Mouse (Mus musculus): Measurements from ENCODE around the gene Yap1. TPM values are rescaled to one million over a fixed set of nuclear protein-coding genes. Genes with fewer than 3 reads are reported as not detected.

Gene Yap1
- polyA plus RNA-seq, 1 experiment from 2014 or later: 3.5 TPM

DNA sequence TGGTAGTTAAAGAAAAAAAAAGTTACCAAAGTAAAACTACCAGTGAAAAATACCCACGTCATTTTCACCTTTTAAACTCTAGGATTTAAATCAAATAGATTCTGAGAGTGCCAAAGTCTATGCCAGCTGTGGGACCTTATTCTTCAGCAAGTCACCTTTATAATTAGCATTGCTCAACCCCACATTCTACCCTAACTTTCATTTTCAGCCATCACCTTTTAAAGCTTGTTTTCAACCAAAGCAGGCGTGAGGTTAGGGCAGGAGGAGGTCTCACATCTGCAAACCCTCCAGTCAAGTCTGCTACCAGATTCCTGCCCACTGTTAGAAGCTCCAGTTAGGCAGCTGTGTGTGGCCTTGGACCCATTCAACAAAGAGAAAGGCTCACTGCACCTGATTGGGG lies 32.4 kb downstream of the Yap1 start:
- 46% methylated on average over 2 of the region's 2 CpGs for WGBS (ENCODE audit: insufficient replicate concordance)
- 0 out of 2 replicates have a peak, but pooled peaks cover 2% of the 10 kb centered on the region for H3K4me1 ChIP-seq (replicated peaks)
- ATAC-seq (ENCODE audit: low read depth): no peak

DNA sequence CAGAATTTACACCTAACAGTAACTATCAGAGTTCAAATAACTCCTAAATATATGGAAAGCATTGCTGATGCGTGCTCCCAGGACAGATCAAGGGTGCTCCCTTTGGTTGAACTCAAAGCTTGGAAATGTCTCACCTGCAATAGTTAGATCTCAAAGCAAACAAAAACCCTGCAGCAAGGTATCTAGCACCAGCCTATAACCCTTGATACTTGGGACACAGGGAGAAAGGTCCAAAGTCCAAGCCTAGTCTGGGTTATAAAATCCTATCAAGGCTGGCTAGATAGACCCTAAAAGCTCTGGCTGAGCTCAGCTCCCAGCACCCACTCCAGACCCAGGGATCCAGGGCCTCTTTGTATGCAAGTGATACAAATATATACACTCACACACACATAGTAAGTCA lies 36.4 kb downstream of the Yap1 start:
- ATAC-seq (ENCODE audit: low read depth) (no peak), DNase-seq (no peak)
- Histone ChIP-seq H3K27me3 (no peaks in the 10 kb centered on the region), H3K27ac (no peak overlapping the region), H3K4me1 (replicated peaks) (peaks cover 26% of the 10 kb centered on the region), H3K9me3 (replicated peaks) (no peaks in the 10 kb centered on the region), H3K9ac (no peak overlapping the region), H3K4me2 (no peak overlapping the region), H3K4me3 (replicated peaks) (no peak overlapping the region), H3K36me3 (no peaks in the 10 kb centered on the region)
- WGBS (ENCODE audit: insufficient replicate concordance): 74% methylated on average over 1 of the region's 1 CpGs

More for the DNA sequence above, 32.4 kb downstream of the Yap1 start:
- Histone ChIP-seq H3K27me3 (no peaks in the 10 kb centered on the region), H3K27ac (no peak overlapping the region), H3K36me3 (no peaks in the 10 kb centered on the region), H3K4me3 (replicated peaks) (no peak overlapping the region), H3K9ac (no peak overlapping the region), H3K9me3 (replicated peaks) (no peaks in the 10 kb centered on the region), H3K4me2 (no peak overlapping the region)
- no peak for DNase-seq

DNA sequence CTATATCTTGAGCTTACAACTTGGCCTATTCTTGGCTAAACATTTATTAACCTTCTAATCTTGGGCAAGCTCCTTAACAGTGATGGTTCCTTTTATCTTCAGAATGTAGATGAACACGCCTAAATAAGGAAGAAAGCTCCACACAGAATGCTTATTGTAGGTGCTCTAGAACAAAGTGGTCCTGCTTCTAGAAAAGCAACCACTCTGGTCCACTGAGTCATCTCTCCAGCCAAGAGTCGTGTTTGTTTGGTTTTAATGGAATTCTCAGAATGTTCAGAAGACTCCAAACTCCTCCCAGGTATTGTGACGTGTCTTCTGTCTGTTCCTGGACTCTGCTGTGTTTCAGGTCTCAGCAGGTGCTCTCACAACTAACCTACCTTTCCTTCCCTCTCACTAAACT lies 38.8 kb downstream of the Yap1 start:
- Histone ChIP-seq H3K36me3 (no peaks in the 10 kb centered on the region), H3K9me3 (replicated peaks) (no peaks in the 10 kb centered on the region), H3K9ac (no peak overlapping the region), H3K4me2 (no peak overlapping the region), H3K4me1 (replicated peaks) (peaks cover 40% of the 10 kb centered on the region), H3K27me3 (no peaks in the 10 kb centered on the region), H3K4me3 (replicated peaks) (no peak overlapping the region), H3K27ac (no peak overlapping the region)
- 63% methylated on average over 3 of the region's 3 CpGs for WGBS (ENCODE audit: insufficient replicate concordance)
- DNase-seq (no peak), ATAC-seq (ENCODE audit: low read depth) (no peak)

DNA sequence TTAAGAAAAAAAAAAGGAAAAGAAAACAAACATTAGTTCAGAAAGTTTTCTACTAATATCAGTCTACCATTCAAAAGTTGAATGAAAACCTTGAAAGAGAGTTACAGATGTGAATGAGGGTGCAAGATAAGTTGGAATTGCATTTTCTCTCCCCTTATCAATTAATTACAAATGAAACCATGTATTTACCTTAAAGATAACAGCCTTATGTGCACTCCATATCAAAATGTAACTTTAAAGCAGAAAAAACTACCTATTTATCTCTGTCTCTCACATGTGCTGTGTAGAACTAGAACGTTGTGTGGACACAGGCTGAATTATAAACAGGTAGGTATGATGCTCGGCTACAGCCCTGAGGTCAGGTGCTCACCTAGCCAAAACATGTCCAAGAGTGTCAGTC lies 40.5 kb downstream of the Yap1 start:
- no peaks in the 10 kb centered on the region for H3K9me3 ChIP-seq (replicated peaks)
- peak; percentile 84 for ATAC-seq (ENCODE audit: low read depth)
- no peak overlapping the region for H3K4me2 ChIP-seq
- H3K4me3 ChIP-seq (replicated peaks): no peak overlapping the region
- DNase-seq: no peak
- no peak overlapping the region for H3K27ac ChIP-seq
- no peak overlapping the region for H3K9ac ChIP-seq
- no peaks in the 10 kb centered on the region for H3K27me3 ChIP-seq
- H3K36me3 ChIP-seq: no peaks in the 10 kb centered on the region
- 20% methylated on average over 2 of the region's 2 CpGs for WGBS (ENCODE audit: insufficient replicate concordance)
- peaks cover 50% of the 10 kb centered on the region for H3K4me1 ChIP-seq (replicated peaks)

DNA sequence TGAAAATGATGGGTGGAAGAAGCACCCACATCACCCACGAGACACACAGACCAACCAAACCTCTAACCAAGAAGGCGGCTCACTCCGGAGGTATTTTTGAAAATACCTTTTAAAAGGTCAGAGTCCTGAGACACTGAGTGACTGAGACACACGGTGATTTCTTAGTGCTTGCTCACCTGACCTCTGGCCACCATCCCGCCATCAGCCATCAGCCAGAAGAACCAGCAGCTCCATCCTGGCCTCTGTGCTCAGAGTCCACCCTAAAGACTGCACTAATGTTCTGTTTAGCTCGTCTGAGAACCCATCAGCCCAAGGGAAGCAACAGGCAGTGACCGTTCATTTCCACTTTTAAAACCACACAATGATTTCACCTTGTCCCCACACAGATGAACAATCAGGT lies 41.5 kb downstream of the Yap1 start:
- ATAC-seq (ENCODE audit: low read depth): no peak
- peaks cover 56% of the 10 kb centered on the region for H3K4me1 ChIP-seq (replicated peaks)

DNA sequence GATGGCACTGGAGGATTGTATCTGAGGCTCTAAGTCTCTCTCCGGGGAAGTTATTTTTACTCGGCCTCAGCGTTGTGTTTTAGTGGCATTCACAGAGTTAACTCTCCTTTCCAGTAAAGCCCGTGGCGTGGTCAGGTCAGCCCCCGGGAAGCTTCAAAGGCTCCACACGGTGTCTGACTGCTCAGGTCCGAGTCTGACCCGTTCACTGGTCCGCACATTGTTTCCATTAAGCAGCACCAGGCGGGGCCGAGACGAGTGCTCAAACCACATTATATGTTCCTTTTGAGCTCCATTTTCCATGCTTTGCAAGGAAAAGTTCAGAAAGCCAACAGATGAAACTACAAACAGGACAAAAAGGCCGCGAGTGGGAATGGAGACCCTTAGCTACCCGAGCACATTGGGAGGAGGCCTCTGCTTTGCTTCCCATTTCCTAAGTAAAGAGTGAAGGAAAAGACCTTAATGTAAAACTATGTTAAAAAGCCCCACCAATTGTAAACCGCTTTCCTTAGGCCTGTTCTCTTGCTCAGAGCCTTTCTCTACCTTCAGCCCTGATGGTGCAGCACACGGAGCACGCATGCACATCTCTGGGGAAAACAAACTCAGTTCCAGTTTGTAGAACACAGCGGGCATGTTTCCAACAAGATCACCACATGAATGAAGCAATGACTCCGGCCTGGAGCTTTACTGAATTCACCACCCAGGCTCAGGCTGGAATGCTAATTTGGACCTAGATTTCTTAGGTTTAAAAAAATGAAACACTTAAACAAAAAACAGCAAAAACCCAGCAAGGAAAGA lies 42.8 kb downstream of the Yap1 start:
- 65% methylated on average over 21 of the region's 21 CpGs for WGBS (ENCODE audit: insufficient replicate concordance)
- Histone ChIP-seq H3K4me3 (replicated peaks) (no peak overlapping the region), H3K36me3 (no peaks in the 10 kb centered on the region), H3K4me1 (replicated peaks) (peaks cover 58% of the 10 kb centered on the region), H3K9ac (no peak overlapping the region), H3K27ac (no peak overlapping the region), H3K4me2 (no peak overlapping the region), H3K27me3 (no peaks in the 10 kb centered on the region), H3K9me3 (replicated peaks) (no peaks in the 10 kb centered on the region)
- ATAC-seq (ENCODE audit: low read depth) (no peak), DNase-seq (no peak)

More for the DNA sequence above, 41.5 kb downstream of the Yap1 start:
- Histone ChIP-seq H3K4me3 (replicated peaks) (no peak overlapping the region), H3K4me2 (no peak overlapping the region), H3K27ac (no peak overlapping the region), H3K36me3 (no peaks in the 10 kb centered on the region), H3K9me3 (replicated peaks) (no peaks in the 10 kb centered on the region), H3K27me3 (no peaks in the 10 kb centered on the region), H3K9ac (no peak overlapping the region)
- WGBS (ENCODE audit: insufficient replicate concordance): 71% methylated on average over 7 of the region's 7 CpGs
- no peak for DNase-seq

DNA sequence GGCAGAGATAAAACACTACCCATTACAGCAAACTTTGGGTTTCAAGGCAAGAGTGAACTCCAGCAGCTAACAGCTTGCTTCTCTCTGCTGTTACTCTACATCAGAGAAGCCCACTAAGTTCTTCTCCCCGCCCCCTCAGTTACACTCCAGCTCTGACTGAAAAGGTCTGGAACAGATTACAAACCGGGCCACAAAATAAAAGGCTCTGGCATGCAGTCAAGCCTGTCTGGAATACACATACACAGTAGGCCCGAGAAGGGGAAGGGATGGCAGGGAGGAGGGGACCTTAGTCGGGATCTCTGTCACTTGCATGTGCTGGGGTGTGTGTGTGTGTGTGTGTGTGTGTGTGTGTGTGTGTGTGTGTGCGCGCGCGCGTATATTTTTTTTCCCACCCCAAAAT lies 44.0 kb downstream of the Yap1 start:
- 76% methylated on average over 9 of the region's 9 CpGs for WGBS (ENCODE audit: insufficient replicate concordance)
- Histone ChIP-seq H3K4me2 (no peak overlapping the region), H3K27me3 (no peaks in the 10 kb centered on the region), H3K9me3 (replicated peaks) (no peaks in the 10 kb centered on the region), H3K27ac (no peak overlapping the region), H3K4me1 (replicated peaks) (peaks cover 54% of the 10 kb centered on the region), H3K36me3 (no peaks in the 10 kb centered on the region), H3K4me3 (replicated peaks) (no peak overlapping the region), H3K9ac (no peak overlapping the region)
- DNase-seq (no peak), ATAC-seq (ENCODE audit: low read depth) (no peak)

DNA sequence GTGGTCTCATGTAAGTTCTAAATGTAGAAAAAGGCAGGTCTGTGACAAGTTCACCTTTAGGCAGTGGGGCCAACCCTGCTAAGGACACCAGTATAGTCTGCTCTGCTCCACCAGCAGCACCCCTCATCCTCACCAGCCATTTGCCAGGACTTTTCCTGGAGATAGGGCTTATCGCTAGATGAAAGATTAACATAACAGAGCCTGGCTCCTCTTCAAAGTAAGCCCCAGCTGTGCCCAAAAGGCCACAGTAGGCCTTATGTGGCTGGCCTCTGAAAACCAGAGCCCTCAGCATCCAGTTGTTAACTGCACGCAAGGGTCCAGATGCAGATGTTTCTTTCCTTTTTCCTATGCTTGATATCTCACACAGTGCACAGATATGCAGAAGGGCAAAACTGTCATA lies 45.1 kb downstream of the Yap1 start:
- H3K4me2 ChIP-seq: no peak overlapping the region
- H3K27ac ChIP-seq: no peak overlapping the region
- H3K9me3 ChIP-seq (replicated peaks): no peaks in the 10 kb centered on the region
- 82% methylated on average over 2 of the region's 2 CpGs for WGBS (ENCODE audit: insufficient replicate concordance)
- DNase-seq: no peak
- H3K27me3 ChIP-seq: no peaks in the 10 kb centered on the region
- no peaks in the 10 kb centered on the region; the same call in 1 of the 2 replicates for H3K36me3 ChIP-seq
- H3K4me3 ChIP-seq (replicated peaks): no peak overlapping the region
- no peak for ATAC-seq (ENCODE audit: low read depth)
- peaks cover 45% of the 10 kb centered on the region for H3K4me1 ChIP-seq (replicated peaks)
- no peak overlapping the region for H3K9ac ChIP-seq

DNA sequence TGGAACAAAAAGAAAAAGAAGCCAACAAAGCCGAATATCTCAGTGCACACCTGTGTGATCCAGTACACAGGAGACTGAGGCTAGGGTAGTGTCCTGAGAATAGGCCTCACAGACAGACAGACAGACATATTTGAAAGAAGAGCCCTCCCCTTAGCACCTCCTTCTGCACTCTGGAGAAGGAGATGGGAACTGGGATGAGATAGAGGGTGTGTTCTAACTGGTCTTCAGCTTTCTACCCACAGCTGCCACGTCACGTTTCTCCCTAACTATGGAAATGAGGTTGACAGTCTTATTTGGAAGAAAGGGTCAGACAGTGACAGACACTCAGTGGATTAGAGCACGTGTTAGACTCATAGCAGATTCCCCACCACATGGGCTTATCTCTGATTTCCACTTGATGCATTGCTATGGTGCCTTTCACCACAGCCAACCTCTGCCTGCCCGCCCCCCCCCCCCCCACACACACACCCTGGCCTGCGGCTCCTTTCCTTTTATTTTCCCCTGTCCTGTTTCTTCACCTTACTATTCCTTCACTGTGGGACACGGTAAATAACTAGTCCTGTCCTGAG lies 46.3 kb downstream of the Yap1 start:
- no peak overlapping the region for H3K27ac ChIP-seq
- no peak overlapping the region for H3K4me3 ChIP-seq (replicated peaks)
- ATAC-seq (ENCODE audit: low read depth) (peak; percentile 68), DNase-seq (no peak)
- no peaks in the 10 kb centered on the region for H3K9me3 ChIP-seq (replicated peaks)
- peaks cover 36% of the 10 kb centered on the region for H3K4me1 ChIP-seq (replicated peaks)
- WGBS (ENCODE audit: insufficient replicate concordance): 35% methylated on average over 7 of the region's 7 CpGs
- no peak overlapping the region for H3K9ac ChIP-seq
- H3K36me3 ChIP-seq: no peaks in the 10 kb centered on the region; the same call in 1 of the 2 replicates
- no peak overlapping the region for H3K4me2 ChIP-seq
- no peaks in the 10 kb centered on the region for H3K27me3 ChIP-seq

DNA sequence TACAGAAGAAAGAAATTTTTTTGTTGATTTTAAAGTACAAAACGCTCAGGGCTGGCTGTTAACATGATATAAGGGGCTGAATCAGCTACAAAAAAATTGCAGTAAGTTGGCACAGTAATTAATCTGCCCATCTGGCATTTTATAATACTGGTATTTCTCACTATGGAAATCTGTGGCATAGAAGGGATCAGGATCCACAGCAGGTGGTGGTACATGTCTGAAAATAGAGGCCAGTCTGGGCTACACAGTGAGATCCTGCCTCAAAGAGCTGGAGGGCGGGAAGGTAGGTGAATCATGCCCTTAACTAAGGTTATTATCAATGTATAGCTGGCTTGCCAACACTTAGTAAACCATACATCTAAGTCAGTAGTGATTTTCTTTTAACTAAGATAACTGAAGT lies 47.0 kb downstream of the Yap1 start:
- peaks cover 6% of the 10 kb centered on the region; the same call in 1 of the 2 replicates for H3K36me3 ChIP-seq
- H3K27me3 ChIP-seq: no peaks in the 10 kb centered on the region
- 66% methylated on average over 2 of the region's 2 CpGs for WGBS (ENCODE audit: insufficient replicate concordance)
- H3K4me3 ChIP-seq (replicated peaks): no peak overlapping the region
- no peaks in the 10 kb centered on the region for H3K9me3 ChIP-seq (replicated peaks)
- ATAC-seq (ENCODE audit: low read depth) (no peak), DNase-seq (no peak)
- no peak overlapping the region for H3K27ac ChIP-seq
- H3K9ac ChIP-seq: no peak overlapping the region
- H3K4me2 ChIP-seq: no peak overlapping the region
- peaks cover 29% of the 10 kb centered on the region for H3K4me1 ChIP-seq (replicated peaks)

DNA sequence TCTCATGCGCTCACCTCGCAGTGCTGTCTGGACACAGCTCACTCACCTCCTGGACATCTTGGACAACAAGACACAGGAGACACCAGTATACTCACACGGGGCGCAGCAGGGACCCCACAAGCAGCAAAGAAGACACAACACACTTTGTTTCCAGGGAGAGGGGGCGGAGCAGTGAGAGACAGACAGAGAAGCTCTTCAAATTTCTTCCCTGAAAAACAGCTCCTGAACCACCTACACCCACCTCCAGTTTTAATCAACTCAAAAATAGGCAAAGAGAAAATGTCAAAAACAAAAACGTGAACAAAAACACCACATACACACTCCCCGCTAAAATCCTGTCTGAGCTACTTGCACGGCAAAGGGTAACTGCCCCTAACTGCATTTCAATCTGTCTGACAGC lies 48.0 kb downstream of the Yap1 start:
- ATAC-seq (ENCODE audit: low read depth) (no peak), DNase-seq (no peak)
- peaks cover 21% of the 10 kb centered on the region for H3K4me1 ChIP-seq (replicated peaks)
- H3K27me3 ChIP-seq: no peaks in the 10 kb centered on the region
- WGBS (ENCODE audit: insufficient replicate concordance): 80% methylated on average over 8 of the region's 8 CpGs
- no peaks in the 10 kb centered on the region for H3K9me3 ChIP-seq (replicated peaks)
- H3K9ac ChIP-seq: no peak overlapping the region
- no peak overlapping the region for H3K4me2 ChIP-seq
- no peak overlapping the region for H3K4me3 ChIP-seq (replicated peaks)
- peaks cover 7% of the 10 kb centered on the region; the same call in 1 of the 2 replicates for H3K36me3 ChIP-seq
- H3K27ac ChIP-seq: no peak overlapping the region

DNA sequence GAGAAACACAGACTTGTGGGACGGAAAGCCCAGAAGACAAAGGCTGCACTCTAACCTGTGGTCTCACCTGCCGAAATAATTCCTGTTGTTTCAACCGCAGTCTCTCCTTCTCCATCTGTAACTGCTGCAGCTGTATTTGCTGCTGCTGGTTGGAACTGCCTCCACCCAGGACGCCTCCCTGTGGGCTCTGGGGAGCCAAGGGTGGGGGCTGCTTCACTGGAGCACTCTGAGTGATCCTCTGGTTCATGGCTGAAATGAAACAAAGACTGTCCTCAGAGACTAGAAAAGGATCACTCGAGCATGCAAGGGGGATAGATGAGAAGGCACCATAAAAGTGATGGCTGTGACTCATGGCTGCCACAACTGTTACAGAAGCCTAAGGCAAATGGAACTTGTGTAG lies 51.5 kb downstream of the Yap1 start:
- H3K4me2 ChIP-seq: no peak overlapping the region
- H3K27ac ChIP-seq: no peak overlapping the region
- ATAC-seq (ENCODE audit: low read depth): no peak
- 61% methylated on average over 5 of the region's 5 CpGs for WGBS (ENCODE audit: insufficient replicate concordance)
- no peaks in the 10 kb centered on the region for H3K9me3 ChIP-seq (replicated peaks)
- DNase-seq: no peak
- H3K9ac ChIP-seq: no peak overlapping the region
- peaks cover 7% of the 10 kb centered on the region; the same call in 1 of the 2 replicates for H3K36me3 ChIP-seq
- peaks cover 2% of the 10 kb centered on the region for H3K4me1 ChIP-seq (replicated peaks)
- H3K27me3 ChIP-seq: no peaks in the 10 kb centered on the region
- no peak overlapping the region for H3K4me3 ChIP-seq (replicated peaks)

Data from liver, embryonic 13.5 days (tissue).